Mouse (Mus musculus): ENCODE measurements around the gene Pgd. TPM values are rescaled to one million over a fixed set of nuclear protein-coding genes. Genes with fewer than 3 reads are reported as not detected.
A peak's percentile ranks its signal among the peaks of the same experiment; 100 is the strongest.
"Not testable (repeated sequence)": the region's sequence is repeated elsewhere in the genome, so short reads cannot be mapped to it uniquely, and the experiment has no call there.

Gene Pgd
- total and polyA plus RNA-seq, 3 experiments: 225 to 340 (median 255) TPM

- no peak for DNase-seq
Measured at GRCm38 (mm10) chr4:149133395-149133794, 33.2 kb downstream of the Pgd start.

- no peak for DNase-seq
Measured at GRCm38 (mm10) chr4:149131789-149132565, 34.6 kb downstream of the Pgd start.

- no peak for DNase-seq
Measured at GRCm38 (mm10) chr4:149131021-149131752, 35.4 kb downstream of the Pgd start.

- DNase-seq: no peak
Measured at GRCm38 (mm10) chr4:149128467-149128866, 38.1 kb downstream of the Pgd start.

GRCm38 (mm10) chr4:149126663-149127062 lies 39.9 kb downstream of the Pgd start, which contains the start of gene Cort:
Cort (minus strand) TSS chr4:149126763.
- no peak for DNase-seq

GRCm38 (mm10) chr4:149126115-149126509 lies 40.5 kb downstream of the Pgd start:
- no peak for DNase-seq

GRCm38 (mm10) chr4:149125341-149126114 lies 41.0 kb downstream of the Pgd start:
- no peak for DNase-seq

- no peak for DNase-seq
Measured at GRCm38 (mm10) chr4:149123432-149123831, 43.1 kb downstream of the Pgd start.

- not testable (repeated sequence) for DNase-seq
Measured at GRCm38 (mm10) chr4:149119978-149120562, 46.5 kb downstream of the Pgd start.

- peak; percentile 93 for DNase-seq
Measured at GRCm38 (mm10) chr4:149103875-149104561, 62.6 kb downstream of the Pgd start, which contains the start of gene Dffa. Dffa (plus strand) TSS chr4:149104146.

GRCm38 (mm10) chr4:149101456-149101855 lies 65.1 kb downstream of the Pgd start:
- DNase-seq: no peak

- not testable (repeated sequence) for DNase-seq
Measured at GRCm38 (mm10) chr4:149100449-149100848, 66.1 kb downstream of the Pgd start.

Other genes starting within 250 kb of the Pgd start
- 10 to 100 TPM; 77.8 to 81.4 TPM for gene Pex14, start 66.9 kb downstream of the Pgd start, total RNA-seq (2021)
- 110 and 111 TPM in 2 replicates for gene Pex14, start 66.9 kb downstream of the Pgd start, polyA plus RNA-seq (2012; rRNA removed)
- gene Dffa, start 62.6 kb downstream of the Pgd start, total RNA-seq (2021): 10 to 100 TPM; 19.2 to 26.1 TPM
- gene Dffa, start 62.6 kb downstream of the Pgd start, polyA plus RNA-seq (2012; rRNA removed): 9.8 and 11.6 TPM in 2 replicates
- gene Cort, start 40.0 kb downstream of the Pgd start, total RNA-seq (2021): 1 to 10 TPM; 1.2 TPM
- not detected in 2 replicates for gene Cort, start 40.0 kb downstream of the Pgd start, polyA plus RNA-seq (2012; rRNA removed)
- gene Cenps, start 29.1 kb downstream of the Pgd start, total RNA-seq (2021): 10 to 100 TPM; 11.5 to 13.0 TPM
- gene Cenps, start 29.1 kb downstream of the Pgd start, polyA plus RNA-seq (2012; rRNA removed): 0.35 and 2.7 TPM in 2 replicates
- gene Kif1b, start 140.9 kb upstream of the Pgd start, total RNA-seq (2021): 100 to 1,000 TPM; 118 to 165 TPM
- gene Kif1b, start 140.9 kb upstream of the Pgd start, polyA plus RNA-seq (2012; rRNA removed): 61.9 and 63.6 TPM in 2 replicates